Mouse (Mus musculus): ENCODE measurements around the gene Prtn3. TPM values are rescaled to one million over a fixed set of nuclear protein-coding genes. Genes with fewer than 3 reads are reported as not detected.

The Prtn3 gene
- polyA plus RNA-seq, 1 experiment, result 3.6 TPM

GRCm38 (mm10) chr10:79920056-79920890, 46.0 kb downstream of the Prtn3 start:
- H3K4me3 ChIP-seq (replicated peaks; ENCODE audit: extremely low read depth, low read depth, low read length), result no peak overlapping the region
- TF ChIP-seq POLR2A (IDR thresholded peaks at IDR 0.05; ENCODE audit: borderline replicate concordance, extremely low read depth, low read depth, low read length), result no peak
- TF ChIP-seq CTCF (IDR thresholded peaks at IDR 0.05; ENCODE audit: insufficient read depth, low read length), result no peak
- no peak for DNase-seq
- peaks cover 13% of the 10 kb centered on the region for H3K4me1 ChIP-seq (ENCODE audit: control insufficient read depth, insufficient read depth, low read length)
- WGBS, result 31% methylated on average over 26 of the region's 26 CpGs

- Histone ChIP-seq H3K4me3 (replicated peaks; ENCODE audit: extremely low read depth, low read depth, low read length) (no peak within 1 kb of the TSS), H3K4me1 (ENCODE audit: control insufficient read depth, insufficient read depth, low read length) (peaks cover 10% of the 10 kb centered on the region)
- 16% methylated on average over 41 of the region's 41 CpGs for whole genome bisulfite sequencing
- no peak for TF ChIP-seq POLR2A (IDR thresholded peaks at IDR 0.05; ENCODE audit: borderline replicate concordance, extremely low read depth, low read depth, low read length)
- no peak for TF ChIP-seq CTCF (IDR thresholded peaks at IDR 0.05; ENCODE audit: insufficient read depth, low read length)
- DNase-seq, result no peak
Observed at GRCm38 (mm10) chr10:79920958-79921535, 46.8 kb downstream of the Prtn3 start, which contains the start of gene R3hdm4. TSS of gene R3hdm4 (minus strand) at chr10:79921208.

- 20% methylated on average over 34 of the region's 34 CpGs for WGBS
- Histone ChIP-seq H3K4me3 (replicated peaks; ENCODE audit: extremely low read depth, low read depth, low read length) (no peak overlapping the region), H3K4me1 (ENCODE audit: control insufficient read depth, insufficient read depth, low read length) (peaks cover 12% of the 10 kb centered on the region)
- DNase-seq, result no peak
- TF ChIP-seq CTCF (IDR thresholded peaks at IDR 0.05; ENCODE audit: insufficient read depth, low read length), result no peak
- TF ChIP-seq POLR2A (IDR thresholded peaks at IDR 0.05; ENCODE audit: borderline replicate concordance, extremely low read depth, low read depth, low read length), result no peak
Observed at GRCm38 (mm10) chr10:79921572-79921971, 47.3 kb downstream of the Prtn3 start.

GRCm38 (mm10) chr10:79924998-79925784, 50.9 kb downstream of the Prtn3 start:
- WGBS, result 10% methylated on average over 29 of the region's 29 CpGs
- H3K4me3 ChIP-seq (replicated peaks; ENCODE audit: extremely low read depth, low read depth, low read length), result no peak overlapping the region
- TF ChIP-seq CTCF (IDR thresholded peaks at IDR 0.05; ENCODE audit: insufficient read depth, low read length) (peak; percentile 91), POLR2A (IDR thresholded peaks at IDR 0.05; ENCODE audit: borderline replicate concordance, extremely low read depth, low read depth, low read length) (no peak)

GRCm38 (mm10) chr10:79925785-79926490, 51.7 kb downstream of the Prtn3 start:
- no peak for DNase-seq
- TF ChIP-seq POLR2A (IDR thresholded peaks at IDR 0.05; ENCODE audit: borderline replicate concordance, extremely low read depth, low read depth, low read length) (no peak), CTCF (IDR thresholded peaks at IDR 0.05; ENCODE audit: insufficient read depth, low read length) (no peak)
- H3K4me1 ChIP-seq (ENCODE audit: control insufficient read depth, insufficient read depth, low read length), result peaks cover 7% of the 10 kb centered on the region; the same call in 1 of the 2 replicates
- H3K4me3 ChIP-seq (replicated peaks; ENCODE audit: extremely low read depth, low read depth, low read length), result peak overlapping the region; percentile 78
- WGBS, result 8% methylated on average over 15 of the region's 15 CpGs

More at GRCm38 (mm10) chr10:79924998-79925784, 50.9 kb downstream of the Prtn3 start:
- peak; percentile 94 for DNase-seq
- peaks cover 7% of the 10 kb centered on the region; the same call in 1 of the 2 replicates for H3K4me1 ChIP-seq (ENCODE audit: control insufficient read depth, insufficient read depth, low read length)

GRCm38 (mm10) chr10:79926491-79927323, 52.4 kb downstream of the Prtn3 start, which contains the start of gene Arid3a:
TSS of gene Arid3a (plus strand) at chr10:79927043.
- 1% methylated on average over 63 of the region's 63 CpGs for WGBS
- peak; percentile 89 for DNase-seq
- peaks cover 7% of the 10 kb centered on the region; the same call in 1 of the 2 replicates for H3K4me1 ChIP-seq (ENCODE audit: control insufficient read depth, insufficient read depth, low read length)
- peak within 1 kb of the TSS; percentile 78 for H3K4me3 ChIP-seq (replicated peaks; ENCODE audit: extremely low read depth, low read depth, low read length)
- TF ChIP-seq CTCF (IDR thresholded peaks at IDR 0.05; ENCODE audit: insufficient read depth, low read length) (no peak), POLR2A (IDR thresholded peaks at IDR 0.05; ENCODE audit: borderline replicate concordance, extremely low read depth, low read depth, low read length) (0 out of 2 replicates have a peak, but pooled peaks have one; percentile 15)

- Histone ChIP-seq H3K4me3 (replicated peaks; ENCODE audit: extremely low read depth, low read depth, low read length) (peak overlapping the region; percentile 78), H3K4me1 (ENCODE audit: control insufficient read depth, insufficient read depth, low read length) (peaks cover 12% of the 10 kb centered on the region; the same call in 1 of the 2 replicates)
- no peak for DNase-seq
- under 1% methylated on average over 54 of the region's 54 CpGs for WGBS
- TF ChIP-seq POLR2A (IDR thresholded peaks at IDR 0.05; ENCODE audit: borderline replicate concordance, extremely low read depth, low read depth, low read length), result no peak
- no peak for TF ChIP-seq CTCF (IDR thresholded peaks at IDR 0.05; ENCODE audit: insufficient read depth, low read length)
Observed at GRCm38 (mm10) chr10:79927324-79928029, 53.2 kb downstream of the Prtn3 start.
